In genomic region chr13:91371596-91371987, GRCm38 (mm10) we compare ENCODE assay signal across 8 mouse cellular contexts.
A peak's percentile ranks its signal among the peaks of the same experiment; 100 is the strongest.
DNase-seq lines count a peak whose midpoint lies in the region; ATAC-seq and TF ChIP-seq lines count a peak whose summit lies in the region.

No protein-coding gene starts in this region.

- intact Hi-C loops in heart, adult 2 months (cut with DNase I), result loop anchor here (1.0 kb wide), 2 partner anchors 50 to 89 kb away; partner anchors contain the start of gene Ssbp2
- intact Hi-C loops in heart, postnatal 36 days (cut with DNase I), result loop anchor here (1.0 to 5.0 kb wide), 6 partner anchors 50 to 444 kb away; partner anchors contain the start of genes Atg10 and Ssbp2
- intact Hi-C loops in left cerebral cortex, postnatal 25 days (cut with DNase I), result loop anchor here (1.0 to 2.0 kb wide), 2 partner anchors 49 to 89 kb away; partner anchors contain the start of gene Ssbp2

- no peaks in the 10 kb centered on the region for H3K27me3 ChIP-seq in heart, adult 2 months (ENCODE audit: control insufficient read depth, insufficient read depth, low read length)
- no peaks in the 10 kb centered on the region for H3K27me3 ChIP-seq in forebrain, embryonic 14.5 days (replicated peaks; ENCODE audit: control insufficient read depth, insufficient read depth, low read length)
- H3K27me3 ChIP-seq in liver, embryonic 15.5 days, result no peaks in the 10 kb centered on the region

- TF ChIP-seq POLR2A in heart, adult 2 months (IDR thresholded peaks at IDR 0.05; ENCODE audit: insufficient read depth, low read depth, low read length), result no peak

- no peak; the same call in 1 of the 2 replicates for ATAC-seq in forebrain, embryonic 14.5 days
- no peak for ATAC-seq in liver, embryonic 15.5 days (ENCODE audit: insufficient read depth)

- H3K9me3 ChIP-seq in forebrain, embryonic 14.5 days (replicated peaks; ENCODE audit: control insufficient read depth, low read length), result no peaks in the 10 kb centered on the region
- H3K9me3 ChIP-seq in liver, embryonic 15.5 days (replicated peaks), result no peaks in the 10 kb centered on the region

- peak overlapping the region; percentile 59 for H3K4me3 ChIP-seq in heart, adult 2 months
- peak overlapping the region; percentile 29; the same call in 1 of the 2 replicates for H3K4me3 ChIP-seq in forebrain, embryonic 14.5 days (ENCODE audit: low read depth, low read length)
- peak overlapping the region; percentile 62 for H3K4me3 ChIP-seq in liver, embryonic 15.5 days (replicated peaks)

- WGBS in heart, adult 2 months, result 39% methylated on average over 2 of the region's 2 CpGs
- WGBS in forebrain, embryonic 14.5 days, result 15% methylated on average over 2 of the region's 2 CpGs
- 23% methylated on average over 2 of the region's 2 CpGs for WGBS in liver, embryonic 15.5 days (ENCODE audit: insufficient replicate concordance)

- H3K4me2 ChIP-seq in forebrain, embryonic 14.5 days (ENCODE audit: low read length), result peak overlapping the region; percentile 64
- H3K4me2 ChIP-seq in liver, embryonic 15.5 days, result peak overlapping the region; percentile 86

- TF ChIP-seq CTCF in heart, adult 2 months (IDR thresholded peaks at IDR 0.05), result no peak

- peaks cover 9% of the 10 kb centered on the region for H3K4me1 ChIP-seq in heart, adult 2 months (ENCODE audit: control insufficient read depth, insufficient read depth, low read length)
- H3K4me1 ChIP-seq in forebrain, embryonic 14.5 days (ENCODE audit: control insufficient read depth, insufficient read depth, low read length), result peaks cover 39% of the 10 kb centered on the region
- peaks cover 32% of the 10 kb centered on the region for H3K4me1 ChIP-seq in liver, embryonic 15.5 days (replicated peaks)

- H3K36me3 ChIP-seq in heart, adult 2 months (ENCODE audit: control insufficient read depth, insufficient read depth, low read length), result peaks cover 4% of the 10 kb centered on the region
- no peaks in the 10 kb centered on the region for H3K36me3 ChIP-seq in forebrain, embryonic 14.5 days (ENCODE audit: control insufficient read depth, insufficient read depth, low read length)
- H3K36me3 ChIP-seq in liver, embryonic 15.5 days (replicated peaks), result no peaks in the 10 kb centered on the region

- peak overlapping the region; percentile 96 for H3K27ac ChIP-seq in heart, adult 2 months
- peak overlapping the region; percentile 95 for H3K27ac ChIP-seq in forebrain, embryonic 14.5 days (ENCODE audit: low read depth, low read length)
- peak overlapping the region; percentile 86; the same call in 1 of the 2 replicates for H3K27ac ChIP-seq in liver, embryonic 15.5 days (replicated peaks)

- H3K79me2 ChIP-seq in heart, adult 2 months (replicated peaks; ENCODE audit: control insufficient read depth, insufficient read depth, low read length), result no peaks in the 10 kb centered on the region

- no peak for TF ChIP-seq EP300 in heart, adult 2 months (IDR thresholded peaks at IDR 0.05; ENCODE audit: insufficient read depth, low read depth, low read length)

- peak overlapping the region; percentile 95 for H3K9ac ChIP-seq in heart, adult 2 months (ENCODE audit: low read depth, low read length)
- H3K9ac ChIP-seq in forebrain, embryonic 14.5 days (ENCODE audit: low read length), result no peak overlapping the region
- H3K9ac ChIP-seq in liver, embryonic 15.5 days, result peak overlapping the region; percentile 54; the same call in 1 of the 2 replicates

- no peak for DNase-seq in heart, adult 2 months
- no peak for DNase-seq in heart, postnatal 36 days
- peak; percentile 40 for DNase-seq in 3T3-L1 (ENCODE audit: low read depth, low spot score)
- DNase-seq in forebrain, embryonic 14.5 days (ENCODE audit: low spot score), result no peak
- DNase-seq in yolk sac, embryonic 10.5 days (ENCODE audit: low spot score), result no peak
- DNase-seq in adrenal gland, postnatal 36 days, result no peak
- DNase-seq in left cerebral cortex, postnatal 25 days (ENCODE audit: low spot score in 2 of 2), result no peak
